Mouse (Mus musculus): ENCODE results near the gene Slc41a1.
"Not testable (repeated sequence)": the region's sequence is repeated elsewhere in the genome, so short reads cannot be mapped to it uniquely, and the experiment has no call there.

The Slc41a1 gene

DNA sequence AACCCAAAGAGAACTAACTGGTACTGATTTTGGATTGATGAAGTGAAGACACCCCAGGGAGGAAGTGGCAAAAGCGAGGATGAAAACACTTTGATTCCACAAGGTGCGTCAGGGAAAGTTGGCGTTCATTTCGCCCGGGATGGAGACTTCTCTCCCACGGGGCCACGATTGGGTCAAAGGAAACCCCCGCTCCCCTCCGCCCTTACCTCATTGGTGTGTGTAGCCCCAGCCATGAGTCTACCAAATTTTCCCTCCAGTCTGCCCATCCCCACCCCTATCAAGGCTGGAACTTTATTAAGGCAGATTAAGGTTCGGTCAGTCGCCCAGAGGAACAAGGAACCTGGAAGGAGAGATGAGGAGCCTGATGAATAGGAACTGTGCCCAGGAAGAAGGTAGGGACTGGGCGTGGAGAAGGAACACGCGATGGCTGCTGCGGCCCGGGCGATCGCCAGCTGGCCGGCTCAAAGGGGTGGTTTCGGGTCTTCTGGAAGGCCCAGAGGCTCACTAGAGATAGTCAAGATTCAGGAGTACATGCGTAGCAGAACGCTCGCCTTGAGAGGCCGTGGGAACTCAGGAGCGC, at the start of gene Slc41a1:
Slc41a1 (plus strand) TSS at position 287 of the 580 bp plus-strand sequence.
- no peak for DNase-seq (ENCODE audit: low read depth, low spot score)

DNA sequence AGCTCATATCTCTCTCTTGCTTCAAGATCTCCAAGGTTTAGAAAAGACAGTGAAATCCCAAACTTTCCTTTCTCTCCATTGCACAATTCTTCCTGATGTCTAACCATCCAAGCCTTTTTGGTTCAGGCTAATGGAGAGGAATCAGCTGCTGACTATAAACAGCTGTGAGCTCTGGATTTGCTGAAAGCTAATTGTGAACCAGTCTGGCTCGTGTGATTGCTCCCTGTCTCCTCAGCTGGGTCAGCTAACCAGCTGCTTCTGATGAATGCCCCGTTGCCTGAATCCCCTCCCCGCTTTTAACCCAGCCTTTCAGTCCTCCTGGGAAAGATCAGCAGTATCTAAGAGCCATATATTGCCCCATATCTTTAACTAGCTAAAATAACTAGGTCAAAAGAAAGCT, 32.7 kb upstream of the Slc41a1 start:
- no peak for DNase-seq (ENCODE audit: low read depth, low spot score)

DNA sequence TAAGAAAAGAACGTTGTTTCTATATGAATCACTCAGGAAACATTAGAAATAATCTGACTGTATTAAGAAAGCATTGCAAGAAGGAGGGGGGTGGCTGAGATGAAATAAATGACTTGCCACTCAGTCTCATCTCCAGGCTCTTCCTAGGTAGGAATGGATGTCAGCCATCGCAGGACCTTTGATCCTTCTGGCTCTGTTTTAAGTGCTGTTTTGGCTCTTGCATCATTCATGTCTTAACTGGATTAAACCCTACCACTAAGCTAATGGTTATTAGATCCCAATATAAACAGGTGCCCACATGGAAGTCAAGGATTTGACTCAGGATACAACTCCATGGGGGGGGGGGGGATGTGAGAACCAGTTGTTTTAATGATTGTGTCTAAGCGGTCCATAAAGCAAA, 32.1 kb upstream of the Slc41a1 start:
- no peak for DNase-seq (ENCODE audit: low read depth, low spot score)

DNA sequence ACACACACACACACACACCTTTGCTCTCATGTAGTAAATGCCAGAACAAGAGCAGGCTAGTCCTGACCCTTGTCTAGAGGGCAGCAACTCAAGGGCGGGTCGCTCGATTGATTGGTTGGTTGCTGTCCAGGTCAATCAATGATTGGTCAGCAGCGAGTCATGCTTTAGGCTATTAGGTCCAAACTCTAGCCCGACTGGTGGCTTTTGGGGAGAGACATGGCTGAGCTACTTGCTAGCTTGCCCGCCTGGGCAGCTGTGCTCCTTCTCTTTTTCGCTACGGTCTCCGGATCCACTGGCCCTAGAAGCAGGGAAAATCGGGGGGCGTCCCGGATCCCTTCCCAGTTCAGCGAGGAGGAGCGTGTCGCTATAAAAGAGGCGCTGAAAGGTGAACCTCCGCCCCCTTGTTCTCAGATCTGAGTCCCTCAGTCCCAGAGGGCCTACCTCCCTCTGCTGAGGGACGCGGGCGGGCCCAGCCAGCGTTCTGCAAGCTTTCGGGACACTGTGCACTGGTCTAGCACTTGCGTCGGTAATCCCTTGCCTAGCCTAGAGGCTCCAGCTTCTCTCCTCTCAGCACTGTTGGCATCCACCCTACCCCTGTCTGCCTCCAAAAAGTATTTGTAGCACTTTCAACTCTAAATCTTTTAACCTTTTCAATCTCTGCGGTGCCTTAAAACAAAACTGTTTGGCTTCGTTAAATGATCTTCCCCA, 29.9 kb upstream of the Slc41a1 start, which contains the start of gene Pm20d1:
Pm20d1 (plus strand) TSS at position 180 of the 708 bp plus-strand sequence.
- no peak for DNase-seq (ENCODE audit: low read depth, low spot score)

DNA sequence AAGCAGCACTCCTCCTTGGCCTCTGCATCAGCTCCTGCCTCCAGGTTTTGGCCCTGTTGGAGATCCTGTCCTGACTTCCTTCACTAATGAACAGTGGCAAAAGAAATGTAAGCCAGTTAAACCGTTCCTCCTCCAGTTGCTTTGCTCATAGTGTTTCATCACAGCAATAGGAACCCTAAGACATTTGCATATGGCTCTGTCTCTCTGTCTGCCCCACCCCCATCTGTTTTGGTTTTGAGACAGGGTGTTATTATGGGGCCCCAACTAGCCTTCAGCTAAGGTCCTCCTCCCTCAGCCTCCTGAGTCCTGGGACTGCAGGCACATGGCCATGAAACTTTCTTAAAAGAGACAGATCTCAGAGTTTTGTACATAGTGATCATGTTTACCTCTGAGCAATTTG, 27.3 kb upstream of the Slc41a1 start:
- no peak for DNase-seq (ENCODE audit: low read depth, low spot score)

DNA sequence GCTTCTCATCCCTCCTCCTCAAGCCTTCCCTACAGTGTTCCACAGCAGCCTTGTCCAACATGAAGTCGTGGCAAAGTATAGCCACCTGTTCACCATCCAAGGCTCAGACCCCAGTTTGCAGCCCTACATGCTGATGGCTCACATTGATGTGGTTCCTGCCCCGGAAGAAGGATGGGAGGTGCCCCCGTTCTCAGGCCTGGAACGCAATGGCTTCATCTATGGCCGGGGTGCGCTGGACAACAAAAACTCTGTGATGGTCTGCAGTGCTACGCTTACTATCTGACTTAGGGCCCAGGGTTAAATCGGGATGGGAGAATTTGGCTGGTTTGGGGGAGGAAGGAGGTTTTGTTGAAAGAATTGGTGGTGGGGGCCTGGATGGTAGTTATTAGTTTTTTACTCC, 26.2 kb upstream of the Slc41a1 start:
- no peak for DNase-seq (ENCODE audit: low read depth, low spot score)

DNA sequence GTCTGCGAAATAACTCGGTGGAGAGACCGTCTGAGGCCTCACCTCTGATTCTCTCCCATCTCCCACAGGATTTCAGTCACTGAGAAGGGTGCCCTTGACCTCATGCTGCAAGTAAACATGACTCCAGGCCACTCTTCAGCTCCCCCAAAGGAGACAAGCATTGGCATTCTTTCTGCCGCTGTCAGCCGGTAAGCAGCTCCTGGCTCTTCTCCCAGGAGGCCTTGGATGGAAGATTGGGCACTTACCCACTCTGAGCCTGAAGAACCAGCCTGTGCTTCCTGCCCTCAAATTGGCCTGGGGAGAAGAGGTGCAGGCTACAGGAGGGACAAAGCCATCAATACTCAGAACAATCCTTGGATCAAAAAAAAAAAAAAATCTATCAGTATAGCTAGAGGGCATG, 24.6 kb upstream of the Slc41a1 start:
- no peak for DNase-seq (ENCODE audit: low read depth, low spot score)

DNA sequence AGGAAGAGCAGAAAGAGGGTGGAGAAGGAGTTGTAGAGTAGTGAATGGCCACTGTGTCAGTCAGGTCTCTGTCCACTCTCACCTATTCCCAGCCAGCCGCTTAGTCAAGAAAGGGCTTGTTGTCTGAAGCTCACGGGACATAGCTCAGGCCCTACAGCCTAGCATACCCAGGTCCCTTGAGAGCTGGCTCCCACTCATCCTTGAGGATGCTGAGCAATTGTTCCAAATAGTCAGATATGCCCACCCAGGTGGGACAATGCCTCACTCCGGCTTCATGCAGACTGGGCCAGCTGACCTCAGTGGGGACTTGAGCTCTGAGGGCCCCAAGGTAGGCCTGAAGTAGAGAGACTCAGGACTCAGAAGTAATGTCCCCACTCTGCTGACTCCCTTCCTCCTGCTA, 23.1 kb upstream of the Slc41a1 start:
- no peak for DNase-seq (ENCODE audit: low read depth, low spot score)

DNA sequence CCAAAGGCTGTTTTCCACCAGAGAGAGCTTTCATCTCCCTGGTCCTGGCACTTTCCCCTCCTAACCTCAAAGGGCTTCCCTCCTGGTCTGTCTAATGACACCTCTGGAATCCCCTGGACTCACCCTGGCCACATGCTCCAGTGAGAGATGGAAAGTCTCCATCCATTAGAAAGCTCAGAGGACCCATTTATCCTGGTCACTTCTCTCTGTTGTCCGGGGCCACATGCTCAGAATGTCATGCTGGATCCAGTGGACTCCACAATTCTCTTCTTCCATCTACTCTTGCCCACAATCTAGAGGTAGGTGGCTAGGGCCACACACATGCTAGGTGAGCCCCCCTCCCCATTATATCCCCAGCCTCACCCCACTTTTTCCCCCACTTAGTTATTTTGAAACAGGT, 18.3 kb upstream of the Slc41a1 start:
- DNase-seq (ENCODE audit: low read depth, low spot score), result no peak

DNA sequence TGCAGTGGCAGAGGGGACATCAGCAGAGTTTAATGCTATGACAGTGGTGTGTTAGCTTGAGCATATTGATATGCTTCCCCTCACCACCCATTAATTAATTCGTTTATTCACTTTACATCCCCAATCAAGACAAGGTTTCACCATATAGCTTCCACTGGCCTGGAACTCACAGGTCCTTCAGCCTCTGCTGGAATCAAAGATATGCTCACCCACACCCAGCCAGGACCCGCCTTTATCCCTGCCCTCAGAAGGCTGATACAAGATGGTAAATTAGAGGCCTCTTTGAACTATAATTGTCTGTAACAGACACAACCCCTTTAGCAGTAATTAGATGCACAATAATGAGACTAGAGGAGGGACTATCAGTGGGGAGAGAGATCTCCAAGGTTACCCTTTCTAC, 17.6 kb upstream of the Slc41a1 start:
- DNase-seq (ENCODE audit: low read depth, low spot score), result no peak

DNA sequence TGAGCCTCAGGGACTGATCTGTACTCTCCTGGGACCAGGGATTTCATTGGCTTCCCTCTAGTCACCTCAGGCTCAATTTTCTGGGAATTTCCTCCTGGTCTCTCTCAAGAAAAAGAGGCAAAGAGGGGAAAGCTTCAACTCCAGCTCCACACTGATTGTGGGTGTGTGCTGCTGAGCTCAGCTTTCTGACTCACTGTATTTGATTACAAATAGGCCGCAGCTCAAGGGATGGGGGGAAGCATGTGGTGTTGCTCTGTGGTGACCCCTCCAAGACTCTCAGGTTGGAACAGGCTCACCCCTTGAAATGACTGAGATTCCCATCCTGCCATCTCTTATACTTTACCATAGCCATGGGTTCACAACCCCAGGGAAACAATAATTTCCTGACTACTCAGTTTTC, 15.9 kb upstream of the Slc41a1 start:
- DNase-seq (ENCODE audit: low read depth, low spot score), result peak; percentile 17

DNA sequence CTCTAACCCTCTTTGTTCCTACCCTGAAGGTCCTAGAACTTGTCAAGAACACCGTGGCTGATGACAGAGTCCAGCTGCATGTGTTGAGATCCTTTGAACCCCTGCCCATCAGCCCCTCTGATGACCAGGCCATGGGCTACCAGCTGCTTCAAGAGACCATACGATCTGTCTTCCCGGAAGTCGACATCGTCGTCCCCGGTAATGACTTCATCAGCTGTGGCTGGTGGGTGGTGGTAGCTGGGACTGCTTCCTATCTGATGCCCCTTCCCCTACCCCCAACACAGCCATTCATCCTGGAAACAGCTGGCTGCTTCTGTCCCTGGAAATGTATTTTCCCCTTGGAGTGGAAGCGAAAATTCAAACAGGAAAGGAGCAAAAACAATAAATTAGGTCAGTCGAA, 15.3 kb upstream of the Slc41a1 start:
- no peak for DNase-seq (ENCODE audit: low read depth, low spot score)

DNA sequence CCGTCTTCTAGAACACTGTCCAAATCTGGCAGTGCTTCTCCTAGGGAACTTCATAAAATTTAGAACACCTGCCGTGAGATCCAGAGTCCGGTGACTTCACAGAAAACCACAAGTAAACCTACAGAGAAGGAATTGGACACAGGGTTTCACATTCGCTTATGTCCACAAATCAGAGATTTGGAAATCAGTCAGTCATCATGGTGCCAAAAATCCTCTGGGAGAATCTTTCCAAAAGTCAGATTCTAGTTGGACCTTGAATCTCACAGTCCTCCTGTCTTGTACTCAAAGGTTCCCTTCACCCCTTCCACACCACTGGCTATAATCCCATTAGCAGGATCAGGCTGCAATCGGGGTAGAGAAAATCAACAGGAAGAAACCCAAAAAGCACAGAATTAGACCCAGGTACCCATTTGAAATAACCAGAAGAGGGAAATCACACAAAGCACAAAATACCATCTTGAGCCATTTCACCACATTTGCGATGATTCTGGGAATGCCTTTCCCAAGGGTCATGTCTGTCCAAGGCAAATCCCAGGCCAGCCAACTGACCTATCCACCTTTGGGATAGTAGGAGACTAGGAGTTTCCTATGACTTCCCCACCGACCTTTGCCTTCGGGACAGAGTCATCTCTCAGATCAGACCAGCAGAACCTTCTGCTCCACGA, 14.5 kb upstream of the Slc41a1 start:
- no peak for DNase-seq (ENCODE audit: low read depth, low spot score)

DNA sequence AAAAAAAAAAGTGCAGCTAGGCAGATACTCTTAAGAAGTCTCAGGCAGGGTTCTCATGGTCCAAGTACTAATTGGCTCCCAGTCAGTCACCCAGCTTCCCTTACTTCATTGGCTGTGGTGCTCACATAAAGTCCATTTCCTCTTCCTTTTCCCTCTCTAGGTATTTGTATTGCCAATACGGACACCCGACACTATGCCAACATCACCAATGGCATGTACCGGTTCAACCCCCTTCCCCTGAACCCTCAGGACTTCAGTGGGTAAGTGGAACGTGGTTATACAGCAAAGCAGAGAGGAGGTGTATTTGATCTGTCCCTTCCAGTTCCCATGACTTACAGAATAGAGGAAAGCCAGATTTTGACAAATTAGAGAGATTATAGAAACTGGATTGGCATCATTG, 13.6 kb upstream of the Slc41a1 start:
- no peak for DNase-seq (ENCODE audit: low read depth, low spot score)

DNA sequence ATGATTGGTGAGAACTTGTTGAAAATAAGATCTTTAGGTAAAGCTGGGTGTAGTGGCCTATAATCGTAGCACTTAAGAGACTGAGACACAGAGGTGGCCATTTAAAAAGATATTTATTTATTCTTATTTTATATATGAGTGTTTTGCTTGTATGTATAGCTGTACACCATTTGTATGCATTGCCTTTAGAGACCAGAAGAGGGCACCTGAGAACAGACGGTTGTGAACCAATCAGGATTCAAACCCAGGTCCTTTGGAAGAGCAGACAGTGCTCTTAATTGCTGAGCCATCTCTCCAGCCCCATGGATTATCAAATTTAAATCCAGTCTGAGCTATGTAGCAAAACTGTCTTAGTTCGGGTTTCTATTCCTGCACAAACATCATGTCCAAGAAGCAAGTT, 13.1 kb upstream of the Slc41a1 start:
- DNase-seq (ENCODE audit: low read depth, low spot score), result no peak

DNA sequence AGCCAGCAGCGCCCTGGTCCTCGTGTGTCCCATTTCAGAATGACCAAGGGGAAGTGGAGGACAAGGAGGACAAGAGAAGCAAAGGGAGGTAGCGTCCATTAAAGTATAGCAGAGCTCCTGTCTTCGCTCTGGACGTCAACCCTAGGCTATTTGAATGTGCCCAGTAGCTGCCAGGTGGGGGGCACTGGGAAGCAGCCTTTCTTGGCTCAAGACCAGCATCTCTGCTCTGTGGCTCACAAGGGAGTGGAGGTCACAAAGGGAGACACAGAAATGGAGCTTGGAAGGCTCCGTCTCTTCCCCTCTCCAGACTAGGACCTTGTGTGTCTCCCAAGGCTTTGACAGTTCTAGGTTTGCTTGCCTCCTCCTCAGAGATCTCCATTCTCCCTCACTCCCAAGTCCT, 10.4 kb upstream of the Slc41a1 start:
- DNase-seq (ENCODE audit: low read depth, low spot score), result no peak

DNA sequence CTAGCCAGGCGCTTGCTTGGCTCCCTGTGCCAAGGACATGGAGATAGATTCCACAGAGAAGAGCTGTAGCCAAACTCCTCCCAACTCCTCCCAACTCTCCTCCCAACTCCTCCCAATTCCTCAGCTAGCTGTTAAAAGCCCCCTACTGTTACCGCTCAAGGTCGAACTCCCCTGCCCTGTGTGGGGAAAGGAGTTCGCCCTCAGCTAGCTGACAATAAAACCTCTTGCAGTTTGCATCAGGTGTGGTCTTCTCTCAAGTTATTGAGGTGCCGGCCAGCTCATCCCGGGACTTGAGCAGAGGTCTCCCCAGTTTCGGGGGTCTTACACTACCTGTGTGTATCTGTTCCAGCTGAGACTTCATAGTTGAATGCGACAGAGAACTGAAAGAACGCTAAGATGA, 6.9 kb upstream of the Slc41a1 start:
- DNase-seq (ENCODE audit: low read depth, low spot score), result not testable (repeated sequence)

DNA sequence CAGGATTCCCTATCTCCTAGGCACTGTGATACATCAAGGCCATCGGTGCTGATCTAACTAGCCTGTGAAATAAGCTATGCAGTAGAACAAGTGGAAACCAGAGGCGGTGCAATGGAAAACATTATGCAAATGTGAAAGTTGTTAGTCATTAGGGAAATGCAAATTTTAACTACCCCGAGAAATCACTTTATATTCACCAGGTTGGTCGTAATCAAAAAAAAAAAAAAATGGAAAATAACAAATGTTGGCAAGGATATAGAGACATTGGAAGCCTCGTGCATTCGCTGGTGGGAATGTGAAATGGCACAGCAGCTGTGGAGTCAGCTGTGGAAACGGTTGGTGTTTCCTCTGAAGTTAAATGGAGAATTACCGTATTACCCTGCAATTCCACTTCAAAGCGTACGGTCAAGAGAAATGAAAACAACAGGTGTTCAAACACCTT, 6.4 kb upstream of the Slc41a1 start:
- DNase-seq (ENCODE audit: low read depth, low spot score), result no peak

DNA sequence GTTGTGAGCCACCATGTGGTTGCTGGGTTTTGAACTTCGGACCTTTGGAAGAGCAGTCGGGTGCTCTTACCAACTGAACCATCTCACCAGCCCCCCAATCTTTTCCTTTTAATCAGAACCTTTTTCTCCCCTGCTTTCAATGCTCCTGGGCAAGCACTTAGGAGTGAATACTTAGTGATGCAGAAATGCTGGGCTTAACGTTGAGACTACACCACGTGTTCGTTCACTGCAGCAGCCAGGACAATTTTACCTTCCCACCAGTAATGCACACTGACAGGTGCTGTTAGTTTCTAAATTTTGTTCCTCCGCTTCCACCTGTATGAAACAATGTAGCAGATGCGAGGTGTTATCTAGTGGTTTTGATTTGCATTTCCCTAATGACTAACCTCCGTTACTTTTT, 5.0 kb upstream of the Slc41a1 start:
- DNase-seq (ENCODE audit: low read depth, low spot score), result no peak

DNA sequence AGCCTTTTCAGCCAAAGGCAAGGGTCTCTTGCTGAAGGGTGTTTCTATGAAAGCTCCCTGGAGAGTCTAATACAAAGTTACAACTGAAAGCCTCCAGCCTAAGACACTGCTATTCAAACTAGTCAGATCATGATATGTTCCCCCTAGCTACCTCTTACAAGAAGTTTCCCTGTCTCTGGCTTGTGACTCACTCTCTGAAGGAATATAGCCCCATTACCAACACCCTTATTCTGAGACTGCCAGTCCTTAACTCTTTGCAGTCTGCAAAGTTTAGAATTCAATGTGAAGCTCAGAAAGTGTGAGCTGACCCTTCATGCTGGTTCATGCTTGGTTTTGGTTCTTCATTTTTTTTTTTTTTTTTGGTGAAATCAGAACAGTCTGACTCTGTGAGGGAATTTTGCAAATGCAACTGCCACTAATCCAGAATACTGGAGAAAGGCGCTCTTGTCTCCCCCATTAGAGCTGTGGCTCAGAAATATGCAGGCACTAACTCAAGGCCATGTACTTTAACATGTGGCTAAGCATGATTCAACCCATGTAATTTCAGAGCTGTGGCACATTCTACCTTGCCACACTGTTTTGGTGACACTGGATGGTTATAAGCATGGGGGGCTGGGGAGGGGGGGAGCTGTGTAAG, 4.3 kb upstream of the Slc41a1 start:
- DNase-seq (ENCODE audit: low read depth, low spot score), result no peak

DNA sequence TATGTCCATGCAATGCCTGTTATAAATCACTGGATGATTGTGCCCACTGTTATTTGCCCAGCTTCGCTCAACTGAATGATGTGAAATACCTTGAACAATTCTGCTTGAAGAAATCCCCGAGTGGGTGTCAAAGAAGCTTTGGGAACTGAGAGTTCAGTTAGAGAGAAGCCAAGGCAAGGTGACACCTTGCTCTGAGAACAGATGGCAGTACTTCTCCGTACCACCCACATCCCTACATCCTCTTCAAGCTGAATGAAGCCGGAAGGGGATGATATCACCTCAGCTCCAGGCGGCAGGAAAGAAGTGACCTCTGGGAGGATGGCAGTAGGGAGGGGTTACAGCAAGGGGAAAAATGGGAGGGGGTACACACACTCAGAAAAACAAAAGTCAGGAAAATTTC, 3.7 kb upstream of the Slc41a1 start:
- DNase-seq (ENCODE audit: low read depth, low spot score), result no peak

DNA sequence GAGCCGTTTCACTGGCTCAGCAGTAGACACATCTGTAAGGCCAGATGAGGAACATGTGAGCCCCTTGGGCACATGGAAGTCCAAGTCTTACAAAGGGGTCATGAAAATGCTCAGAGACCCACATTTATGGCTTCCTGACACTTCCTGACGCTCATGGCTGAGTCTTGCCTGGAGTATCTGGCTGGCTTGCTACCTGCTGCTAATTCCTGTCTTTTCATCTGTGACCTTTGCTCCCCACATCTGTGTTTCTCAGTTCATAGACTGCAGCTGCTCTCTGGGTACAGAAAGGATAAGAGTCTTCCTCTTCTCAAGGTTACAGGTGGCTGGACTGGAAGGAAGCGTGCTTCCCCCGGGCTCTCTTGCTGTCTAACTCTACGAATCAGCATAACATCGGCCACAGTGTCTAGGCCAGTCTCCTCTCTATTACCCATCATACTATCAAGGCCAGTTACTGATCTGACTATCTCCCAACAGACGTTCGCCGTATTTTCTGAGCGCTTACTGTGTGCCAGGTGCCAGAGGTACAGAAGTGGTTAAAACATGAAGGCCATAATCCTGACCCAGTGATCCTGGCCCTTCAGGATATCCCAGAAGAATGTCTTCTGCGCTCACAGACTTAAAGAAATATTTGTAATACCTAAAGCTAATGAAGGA, 2.6 kb upstream of the Slc41a1 start:
- DNase-seq (ENCODE audit: low read depth, low spot score), result no peak
